Mouse (Mus musculus) spleen, postnatal 14 days (tissue): Measurements from ENCODE around the gene Pax7.

Experiments
- DNase-seq, 2 experiments: peaks; one replicate each; pipeline ENCODE4 v3.0.0; 2021 to 2022; ENCODE audit warnings: low spot score in 2 of 2

Pax7 gene

GRCm38 (mm10) chr4:139689627-139690269, 143.6 kb downstream of the Pax7 start:
- no peak for DNase-seq

DNA sequence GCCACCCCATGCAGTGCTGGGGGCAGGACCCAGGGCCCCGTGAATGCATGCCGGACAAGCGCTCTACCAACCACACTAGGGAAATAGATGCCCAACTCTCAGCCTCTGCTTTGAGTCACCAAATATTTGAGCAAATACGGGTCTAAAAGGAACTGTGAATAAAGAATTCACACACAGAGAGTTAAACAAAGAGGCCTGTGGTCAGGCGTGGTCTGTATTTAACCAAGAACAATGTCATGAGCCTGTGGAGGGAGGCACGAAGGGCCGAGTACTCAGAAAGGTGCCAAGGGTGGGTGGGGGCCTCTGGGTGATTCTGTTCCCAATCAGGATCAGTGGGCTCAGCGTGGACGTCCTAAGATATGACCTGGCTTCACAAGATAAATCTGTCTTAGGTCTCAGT, 145.3 kb downstream of the Pax7 start:
- DNase-seq: no peak
